Mouse (Mus musculus) naive thymus-derived CD4-positive, alpha-beta T cell, adult 2 months (primary cell): ENCODE results near the gene Tmem248.
A peak's percentile ranks its signal among the peaks of the same experiment; 100 is the strongest.

ENCODE experiments used
- DNase-seq: peaks from one replicate; pipeline ENCODE4 v3.0.0-alpha.2; 2011; ENCODE audit warnings: low read depth

Gene Tmem248

DNA sequence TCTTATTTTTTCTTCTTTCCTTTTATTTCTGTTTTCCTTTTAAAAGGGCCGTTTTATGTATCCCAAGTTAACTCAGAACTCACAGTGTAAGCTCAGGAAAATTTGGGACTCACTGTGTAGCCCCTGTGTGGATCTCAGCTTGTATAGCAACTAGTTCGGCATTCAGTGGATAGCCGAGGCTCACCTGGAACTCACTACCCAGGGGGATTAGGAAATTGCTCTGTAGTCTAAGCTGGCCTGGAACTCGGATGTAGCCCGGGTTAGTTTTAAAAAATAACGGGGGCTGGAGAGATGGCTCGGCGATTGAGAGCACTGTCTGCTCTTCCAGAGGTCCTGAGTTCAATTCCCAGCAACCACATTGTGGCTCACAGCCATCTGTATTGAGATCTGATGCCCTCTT lies 40.4 kb downstream of the Tmem248 start:
- DNase-seq, result no peak

DNA sequence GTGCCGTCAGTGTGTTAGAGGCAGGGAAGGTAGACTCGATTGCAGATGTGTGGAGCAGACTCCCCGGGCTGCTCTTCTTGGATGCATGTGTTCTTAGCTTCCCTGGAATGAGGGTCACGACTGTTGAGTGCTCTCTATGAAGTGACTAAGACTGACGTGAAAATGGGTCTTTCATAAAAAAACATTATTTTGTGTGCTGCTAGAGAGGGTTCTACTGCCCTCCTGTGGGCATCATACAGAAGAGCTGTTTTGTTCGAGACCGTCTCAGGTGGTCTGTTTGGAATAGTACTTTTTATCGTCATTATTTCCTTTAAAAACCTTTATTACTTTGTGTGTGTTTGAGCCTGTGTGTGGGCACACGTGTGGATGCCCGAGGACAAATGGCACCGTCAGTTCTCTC lies 46.6 kb downstream of the Tmem248 start:
- no peak for DNase-seq

DNA sequence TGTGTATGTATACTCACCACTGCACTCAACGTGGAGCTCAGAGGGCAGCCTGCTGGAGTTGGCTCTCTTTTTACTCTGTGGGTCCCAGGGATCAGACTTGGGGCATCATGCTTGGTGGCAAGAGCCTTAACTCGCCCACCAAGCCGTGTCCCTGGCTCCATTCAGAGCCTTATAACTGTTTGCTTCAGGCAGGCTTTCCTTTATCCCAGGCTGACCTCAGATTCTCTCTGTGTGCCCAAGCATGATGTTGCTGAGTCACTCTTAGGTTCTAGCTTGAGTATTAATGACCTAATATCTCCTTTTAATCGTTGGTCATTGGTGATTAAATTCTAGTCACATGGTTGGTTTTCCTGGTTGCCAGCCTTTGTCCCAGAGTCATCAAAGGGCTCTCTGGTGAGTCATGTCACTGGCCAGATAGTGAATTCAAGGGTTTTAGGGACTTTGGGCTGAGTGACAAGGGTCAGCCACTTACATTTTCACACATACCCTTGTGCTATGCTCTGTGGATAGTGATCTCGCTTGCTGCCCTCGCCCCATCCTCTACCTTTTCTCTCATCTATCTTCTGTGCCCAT lies 47.6 kb downstream of the Tmem248 start:
- no peak for DNase-seq

DNA sequence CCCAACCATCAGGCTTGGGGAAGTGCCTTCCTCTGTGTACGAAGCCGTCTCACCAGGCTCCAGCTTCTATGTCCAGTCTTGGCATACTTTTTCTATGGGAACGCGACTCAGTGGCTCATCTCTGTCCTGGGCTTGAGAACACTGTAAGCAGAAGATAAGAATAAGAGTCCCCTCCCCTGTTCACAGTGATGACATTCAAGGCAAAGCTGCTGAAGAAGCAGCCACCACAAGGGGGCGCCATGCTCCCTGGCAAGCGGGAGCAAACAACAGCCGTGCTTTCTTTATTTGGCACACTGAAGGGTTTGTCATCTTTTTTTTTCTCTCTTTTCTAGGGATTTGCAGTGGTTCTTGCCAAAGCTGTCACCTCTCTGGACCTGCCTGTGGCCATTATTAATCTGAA lies 49.8 kb downstream of the Tmem248 start:
- DNase-seq, result peak; percentile 61

DNA sequence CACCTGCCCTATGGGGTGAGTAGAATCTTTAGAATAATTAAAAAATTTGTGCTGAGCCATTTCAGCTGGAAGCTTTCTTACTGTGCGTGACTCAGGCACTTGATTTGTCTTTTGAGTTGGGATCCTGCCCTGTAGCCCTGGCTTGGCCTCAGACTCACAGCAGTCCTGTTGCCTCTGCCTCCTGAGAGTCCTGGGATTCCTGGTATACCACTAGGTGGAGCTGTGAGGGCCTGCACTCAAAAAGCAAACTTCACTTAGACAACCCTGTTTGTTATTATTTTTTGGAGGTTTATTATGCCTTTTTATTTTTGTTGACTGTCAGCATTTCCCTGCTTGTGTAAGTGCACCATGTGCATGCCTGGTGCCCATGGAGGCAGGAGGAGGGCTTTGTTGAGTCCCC lies 50.4 kb downstream of the Tmem248 start:
- peak; percentile 43 for DNase-seq

DNA sequence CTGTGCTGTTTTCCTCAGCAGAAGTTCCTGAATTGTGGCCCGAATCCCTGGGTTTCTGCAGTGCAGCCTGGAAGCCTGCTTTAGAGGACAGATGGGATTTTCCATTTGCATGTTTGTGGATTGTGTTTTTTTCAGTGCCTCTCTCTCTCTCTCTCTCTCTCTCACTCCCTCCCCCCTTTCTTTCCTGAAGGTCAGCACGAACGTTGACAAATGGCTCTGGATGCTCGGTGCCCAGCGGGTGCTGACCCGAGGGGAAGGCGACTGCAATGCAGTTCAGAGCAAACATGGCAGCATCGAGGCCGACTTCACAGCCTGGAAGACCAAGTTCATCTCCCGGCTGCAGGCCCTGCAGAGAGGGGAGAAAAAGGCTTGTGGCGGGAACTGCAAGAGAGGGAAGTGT lies 52.1 kb downstream of the Tmem248 start:
- DNase-seq, result no peak

DNA sequence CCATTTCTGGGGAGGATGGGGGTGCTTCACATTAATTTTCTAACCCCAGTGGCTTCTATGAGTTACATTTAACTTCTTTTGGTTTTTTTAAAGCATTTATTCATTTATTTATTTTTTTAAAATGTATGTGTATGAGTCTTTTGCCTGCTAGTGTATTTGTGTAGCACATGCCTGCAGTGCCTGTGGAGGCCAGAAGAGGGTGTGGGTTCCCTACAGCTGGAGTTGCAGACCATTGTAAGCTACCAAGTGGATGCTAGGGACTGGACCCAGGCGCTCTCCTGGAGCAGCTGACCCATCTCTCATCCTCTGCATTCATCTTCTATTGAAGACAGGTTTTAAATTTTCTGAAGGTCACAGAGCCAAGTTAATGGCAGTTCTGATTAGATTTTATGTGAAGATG lies 55.5 kb downstream of the Tmem248 start:
- DNase-seq, result no peak

DNA sequence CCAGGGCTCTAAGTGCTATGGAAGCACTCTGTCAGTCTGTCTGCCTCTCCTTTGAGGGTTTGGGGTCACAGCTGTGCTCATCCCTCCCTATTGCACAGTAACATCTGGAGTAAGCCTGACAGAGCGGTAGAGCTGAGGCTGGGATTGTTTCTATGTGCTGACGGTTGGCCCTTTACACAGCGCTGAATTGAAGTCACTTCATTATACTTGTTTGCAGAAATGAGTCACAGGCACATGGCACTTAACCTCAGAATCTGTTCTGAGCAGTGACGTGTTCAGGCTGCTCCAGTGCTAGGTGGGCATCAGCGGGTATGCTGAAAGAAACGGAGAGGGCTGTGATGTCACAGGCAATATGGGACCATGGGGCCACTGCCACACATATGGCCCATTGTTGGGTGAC lies 56.2 kb downstream of the Tmem248 start:
- no peak for DNase-seq

DNA sequence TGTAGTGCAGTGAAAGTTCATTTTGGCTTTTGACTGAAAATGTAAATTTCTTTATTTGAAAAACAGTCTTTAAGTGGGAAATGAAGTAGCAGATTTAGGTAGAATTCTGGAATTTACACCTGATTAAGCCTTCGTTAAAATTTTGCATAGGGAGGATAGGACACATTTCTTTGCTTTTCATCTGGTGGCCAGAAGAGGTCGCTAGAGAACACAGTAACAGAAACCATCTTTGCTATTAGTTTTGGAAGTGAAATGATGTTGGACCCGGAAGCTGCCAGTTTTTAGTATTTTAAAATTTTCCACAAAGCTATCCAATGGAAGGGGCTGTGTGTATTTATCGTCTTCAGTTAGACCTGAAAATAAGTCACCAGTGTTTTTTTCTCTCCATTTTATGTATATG lies 58.6 kb downstream of the Tmem248 start:
- DNase-seq, result peak; percentile 66

DNA sequence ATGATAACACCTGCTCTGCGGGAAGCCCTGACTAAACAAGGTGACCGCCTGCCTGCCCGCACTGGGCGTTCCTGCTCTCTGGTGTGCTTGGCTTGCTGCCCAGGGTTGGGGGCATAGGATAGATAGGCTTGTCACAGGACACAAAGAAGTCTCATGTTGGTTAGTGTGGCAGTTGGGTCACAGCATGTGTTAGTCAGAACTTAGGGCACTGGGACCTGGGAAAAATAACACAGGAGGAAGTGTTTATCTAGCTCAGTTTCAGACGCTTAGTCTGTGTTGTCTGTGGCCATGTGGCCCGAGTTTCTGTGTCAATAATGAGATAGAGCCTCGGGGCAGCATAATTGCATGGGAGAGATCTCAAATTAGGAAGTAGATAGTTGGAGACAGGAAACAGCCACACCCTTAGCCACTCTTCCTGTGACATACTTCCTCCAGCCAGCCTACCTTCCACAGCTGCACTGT lies 61.2 kb downstream of the Tmem248 start:
- DNase-seq, result no peak

DNA sequence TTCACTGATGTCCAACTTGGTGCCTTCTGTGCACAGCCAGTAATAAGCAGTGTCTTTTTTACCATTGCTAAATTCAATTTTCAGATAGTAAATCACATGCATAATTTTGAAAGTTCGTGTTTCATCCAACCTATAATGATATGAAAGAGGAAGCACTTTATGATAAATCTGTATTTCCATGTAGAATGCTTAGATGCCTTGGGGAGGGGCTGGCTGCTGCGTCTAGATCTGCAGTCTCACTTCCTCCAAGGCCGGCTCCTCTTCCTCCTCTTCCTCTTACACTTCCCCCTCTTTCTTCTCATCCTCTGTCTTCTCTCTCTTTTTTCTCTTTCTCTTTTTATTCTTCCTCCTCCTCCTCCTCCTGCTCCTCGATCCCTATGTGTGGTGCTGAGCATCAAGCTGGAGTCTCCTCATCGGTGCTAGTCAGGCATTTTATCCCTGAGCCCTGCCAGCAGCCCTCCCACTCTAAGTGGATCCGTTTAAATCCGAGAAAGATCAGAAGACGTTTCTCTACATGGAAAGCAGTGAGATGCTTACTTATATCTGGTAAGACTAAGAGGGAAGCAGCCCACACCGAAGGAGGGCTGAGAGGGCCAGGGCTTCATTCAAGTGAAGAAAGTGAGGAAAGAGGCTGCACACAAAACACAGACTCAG lies 66.3 kb downstream of the Tmem248 start:
- no peak for DNase-seq

DNA sequence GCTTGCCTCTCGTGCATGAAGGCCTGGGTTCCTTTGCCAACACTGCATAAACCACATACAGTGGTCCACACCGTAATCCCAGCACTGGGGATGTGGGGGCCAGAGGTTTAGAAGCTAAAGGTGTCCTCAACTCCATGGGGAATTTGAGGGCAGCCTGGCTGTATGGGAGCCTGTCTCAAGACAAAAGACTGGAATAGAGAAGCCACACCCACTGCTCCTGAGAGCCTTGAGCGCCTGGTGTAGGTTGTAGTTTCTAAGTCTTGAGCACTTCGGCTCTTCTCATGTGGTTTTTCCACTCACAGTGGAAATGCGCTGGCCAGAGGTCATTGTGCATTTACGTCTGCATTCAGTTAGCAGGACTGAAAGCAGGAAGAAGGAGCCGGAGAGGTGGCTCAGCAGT lies 71.2 kb downstream of the Tmem248 start:
- no peak for DNase-seq

DNA sequence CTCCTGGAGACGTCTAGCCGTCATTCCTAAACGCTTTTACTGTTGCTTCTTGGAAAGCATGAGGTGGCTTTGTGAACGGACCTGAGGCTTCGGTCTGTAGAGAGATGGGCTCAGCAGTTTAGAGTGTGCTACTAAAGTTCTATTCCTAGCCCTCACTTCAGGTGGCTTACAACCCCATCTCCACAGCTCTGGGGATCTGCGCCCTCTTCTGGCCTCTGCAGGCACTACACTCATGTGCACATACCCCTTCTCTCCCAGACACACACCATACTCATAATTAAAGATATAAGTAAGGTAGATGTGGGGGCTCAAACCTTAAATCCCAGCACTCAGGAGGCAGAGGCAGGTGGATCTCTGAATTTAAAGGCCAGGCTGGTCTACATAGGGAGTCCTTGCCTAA lies 73.4 kb downstream of the Tmem248 start:
- no peak for DNase-seq

DNA sequence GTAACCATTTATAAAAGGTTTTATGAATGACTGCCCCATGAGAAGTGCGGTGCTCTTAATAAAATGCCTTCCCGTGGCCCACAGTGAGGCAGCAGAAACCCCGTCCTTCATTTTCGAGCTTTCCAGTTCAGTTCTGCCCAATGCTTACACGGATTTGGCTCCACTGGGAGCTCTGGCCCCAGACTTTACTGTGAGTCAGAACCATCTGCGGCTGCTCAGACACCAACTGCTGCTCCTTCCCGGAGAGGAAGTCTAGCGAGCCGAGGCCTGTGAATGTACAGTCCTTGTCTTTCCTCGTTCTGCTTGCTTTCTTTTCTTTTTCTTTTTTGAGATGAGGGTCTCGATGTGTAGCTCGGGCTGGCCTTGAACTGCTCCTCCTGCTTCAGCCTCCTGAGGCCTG lies 73.9 kb downstream of the Tmem248 start:
- DNase-seq, result no peak

DNA sequence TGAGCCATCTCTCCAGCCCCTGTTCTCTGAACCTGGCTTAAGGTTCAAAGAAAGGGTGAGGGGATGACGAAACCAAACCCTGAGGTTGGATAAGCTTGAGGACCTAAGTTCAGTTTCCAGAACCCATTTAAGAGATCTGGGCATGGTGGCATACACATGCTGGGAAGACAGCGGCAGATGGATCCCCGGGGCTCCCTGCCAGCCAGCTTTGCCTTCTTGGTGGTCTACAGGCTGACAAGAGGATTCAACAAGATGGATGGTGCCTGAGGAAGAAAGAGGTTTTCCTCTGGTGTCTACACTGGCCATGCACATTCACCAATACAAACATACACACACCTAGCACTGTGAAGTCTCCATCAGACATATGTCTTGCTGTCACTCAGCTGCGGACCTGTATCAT lies 76.1 kb downstream of the Tmem248 start:
- DNase-seq, result no peak
